Mouse (Mus musculus) limb, embryonic 14.5 days (tissue): Measurements from ENCODE around the gene Trib2. TPM values are rescaled to one million over a fixed set of nuclear protein-coding genes. Genes with fewer than 3 reads are reported as not detected.

ENCODE experiments used
- ATAC-seq: fragments of 200-750 bp; cut with Nextera tagmentation; 2 replicates; pipeline ENCODE4 v1.8.0; 2017; ENCODE audit warnings: low read depth, moderate number of reproducible peaks, moderate TSS enrichment; ENCODE audit not compliant: low FRiP score
- DNase-seq: peaks from one replicate; pipeline ENCODE4 v3.0.0-alpha.2; 2015; ENCODE audit warnings: low spot score
- H3K27ac ChIP-seq: fragments of 300-500 bp; sonication (generic); replicated peaks from 2 replicates; pipeline ENCODE4 v1.5.1; 2014; ENCODE audit warnings: low read depth, mild to moderate bottlenecking, low read length, moderate library complexity, mixed read lengths
- H3K27me3 ChIP-seq: fragments of 300-500 bp; sonication (generic); 2 replicates; pipeline ENCODE4 v1.6.1; 2014; ENCODE audit warnings: low read length, mixed read lengths; ENCODE audit not compliant: control insufficient read depth, insufficient read depth
- H3K36me3 ChIP-seq: fragments of 300-500 bp; sonication (generic); 2 replicates; pipeline ENCODE4 v1.6.1; 2014; ENCODE audit warnings: mild to moderate bottlenecking, low read length, moderate library complexity, mixed read lengths; ENCODE audit not compliant: control insufficient read depth, insufficient read depth
- H3K4me1 ChIP-seq: fragments of 300-500 bp; sonication (generic); 2 replicates; pipeline ENCODE4 v1.6.1; 2014; ENCODE audit warnings: antibody characterized with exemption, low read length, mixed read lengths; ENCODE audit not compliant: control insufficient read depth, insufficient read depth
- H3K4me2 ChIP-seq: fragments of 300-500 bp; sonication (generic); replicated peaks from 2 replicates; pipeline ENCODE4 v1.6.1; 2014; ENCODE audit warnings: low read depth, mild to moderate bottlenecking, low read length, moderate library complexity; ENCODE audit not compliant: severe bottlenecking
- H3K4me3 ChIP-seq: fragments of 300-500 bp; sonication (generic); replicated peaks from 2 replicates; pipeline ENCODE4 v1.5.1; 2014; ENCODE audit warnings: low read length
- H3K9ac ChIP-seq: fragments of 300-500 bp; sonication (generic); 2 replicates; pipeline ENCODE4 v1.6.1; 2014; ENCODE audit warnings: mild to moderate bottlenecking, low read depth, low read length, moderate library complexity; ENCODE audit not compliant: severe bottlenecking
- H3K9me3 ChIP-seq: fragments of 300-500 bp; sonication (generic); 2 replicates; pipeline ENCODE4 v1.6.1; 2016; ENCODE audit warnings: low read length; ENCODE audit not compliant: control insufficient read depth
- POLR2A ChIP-seq: fragments of 200-500 bp; IDR thresholded peaks from 2 replicates; pipeline ENCODE4 v1.8.0; 2012; ENCODE audit warnings: inconsistent platforms, mild to moderate bottlenecking, moderate library complexity, borderline replicate concordance; ENCODE audit not compliant: insufficient read depth, insufficient read length; ENCODE audit errors: extremely low read depth
- WGBS: fragments of 180-500 bp; shearing (Covaris S2); extraction: QIAGEN DNeasy Blood & Tissue Kit; methylation state at CpG from one replicate; pipeline ENCODE4 v1.1.7; 2014; 5-methylcytosine and 5-hydroxymethylcytosine counted together
- polyA plus RNA-seq, 2 experiments: library from polyadenylated mRNA; depleted of rRNA in 1 of 2; stranded (reverse) in 1 of 2; unstranded in 1 of 2; fragments of >200 nt; fragmentation: Nextera tagmentation in 1 of 2; extraction: Ambion mirVana in 1 of 2; gene quantifications; 2 replicates each; pipeline versions ENCODE4 v1.2.1 to v1.2.3; 2012 to 2014

The Trib2 gene
- polyA plus RNA-seq (2012; rRNA removed) = 44.7 and 53.0 TPM in 2 replicates
- polyA plus RNA-seq (2014; fragmentation: Nextera tagmentation; extraction: Ambion mirVana) = 64.2 and 71.1 TPM in 2 replicates

GRCm38 (mm10) chr12:15816740-15817178 is at the start of gene Trib2:
Gene Trib2, minus strand, starts transcription at chr12:15816922.
- H3K4me1 ChIP-seq = peaks cover 9% of the 10 kb centered on the region; the same call in 1 of the 2 replicates
- WGBS = under 1% methylated on average over 48 of the region's 50 CpGs
- H3K36me3 ChIP-seq = no peaks in the 10 kb centered on the region
- peak within 1 kb of the TSS; percentile 67 for H3K4me3 ChIP-seq
- 0 out of 2 replicates have a peak, but pooled peaks have one; percentile 37 for TF ChIP-seq POLR2A
- ATAC-seq (peak; percentile 89), DNase-seq (peak; percentile 94)
- H3K4me2 ChIP-seq = peak within 1 kb of the TSS; percentile 73
- H3K27me3 ChIP-seq = no peaks in the 10 kb centered on the region
- H3K27ac ChIP-seq = peak within 1 kb of the TSS; percentile 97
- H3K9me3 ChIP-seq = no peaks in the 10 kb centered on the region
- H3K9ac ChIP-seq = peak within 1 kb of the TSS; percentile 84

- Histone ChIP-seq H3K9me3 (no peaks in the 10 kb centered on the region), H3K4me2 (no peak overlapping the region), H3K36me3 (no peaks in the 10 kb centered on the region), H3K9ac (no peak overlapping the region), H3K27ac (no peak overlapping the region), H3K27me3 (no peaks in the 10 kb centered on the region), H3K4me3 (no peak overlapping the region), H3K4me1 (no peaks in the 10 kb centered on the region)
- ATAC-seq = no peak
- no peak for TF ChIP-seq POLR2A
- WGBS = 84% methylated on average over 4 of the region's 4 CpGs
- DNase-seq = no peak
These were observed 41.3 kb upstream of the Trib2 start for GRCm38 (mm10) chr12:15858005-15858404.

GRCm38 (mm10) chr12:15855891-15856290 is 39.2 kb upstream of the Trib2 start:
- no peaks in the 10 kb centered on the region for H3K9me3 ChIP-seq
- ATAC-seq = no peak
- H3K4me2 ChIP-seq = no peak overlapping the region
- no peaks in the 10 kb centered on the region for H3K36me3 ChIP-seq
- no peaks in the 10 kb centered on the region for H3K27me3 ChIP-seq
- H3K9ac ChIP-seq = no peak overlapping the region
- TF ChIP-seq POLR2A = no peak
- DNase-seq = no peak
- no peak overlapping the region for H3K27ac ChIP-seq
- 58% methylated on average over 5 of the region's 5 CpGs for WGBS
- no peaks in the 10 kb centered on the region for H3K4me1 ChIP-seq
- H3K4me3 ChIP-seq = no peak overlapping the region

GRCm38 (mm10) chr12:15852781-15853180 is 36.1 kb upstream of the Trib2 start:
- Histone ChIP-seq H3K9ac (no peak overlapping the region), H3K4me1 (peaks cover 10% of the 10 kb centered on the region), H3K4me2 (no peak overlapping the region), H3K9me3 (no peaks in the 10 kb centered on the region), H3K27me3 (no peaks in the 10 kb centered on the region), H3K4me3 (no peak overlapping the region), H3K36me3 (no peaks in the 10 kb centered on the region), H3K27ac (no peak overlapping the region)
- DNase-seq (peak; percentile 34), ATAC-seq (no peak)
- WGBS = 64% methylated on average over 4 of the region's 4 CpGs
- TF ChIP-seq POLR2A = no peak

GRCm38 (mm10) chr12:15852031-15852430 is 35.3 kb upstream of the Trib2 start:
- Histone ChIP-seq H3K27ac (no peak overlapping the region), H3K27me3 (no peaks in the 10 kb centered on the region), H3K9ac (no peak overlapping the region), H3K4me1 (peaks cover 10% of the 10 kb centered on the region), H3K4me2 (no peak overlapping the region), H3K36me3 (no peaks in the 10 kb centered on the region), H3K9me3 (no peaks in the 10 kb centered on the region), H3K4me3 (no peak overlapping the region)
- no peak for TF ChIP-seq POLR2A
- ATAC-seq = no peak
- WGBS = 83% methylated on average over 4 of the region's 4 CpGs
- DNase-seq = no peak
